Mouse (Mus musculus) hindlimb bud, embryonic 11.5 days (tissue): ENCODE measurements around the gene Rps3a1.
"Not testable (repeated sequence)": the region's sequence is repeated elsewhere in the genome, so short reads cannot be mapped to it uniquely, and the experiment has no call there.

Experiments used
- DNase-seq: peaks from one replicate; pipeline ENCODE4 v3.0.0-alpha.2; 2012; ENCODE audit warnings: low read depth, low spot score; ENCODE audit errors: extremely low spot score

The Rps3a1 gene

GRCm38 (mm10) chr3:86116951-86117350, 25.6 kb downstream of the Rps3a1 start:
- no peak for DNase-seq

GRCm38 (mm10) chr3:86114659-86115338, 27.7 kb downstream of the Rps3a1 start:
- DNase-seq: no peak

GRCm38 (mm10) chr3:86112766-86113165, 29.7 kb downstream of the Rps3a1 start:
- no peak for DNase-seq

- no peak for DNase-seq
These were observed 32.4 kb downstream of the Rps3a1 start for GRCm38 (mm10) chr3:86110077-86110476.

GRCm38 (mm10) chr3:86109099-86109498, 33.4 kb downstream of the Rps3a1 start:
- DNase-seq: no peak

- no peak for DNase-seq
These were observed 33.9 kb downstream of the Rps3a1 start for GRCm38 (mm10) chr3:86108576-86108975.

GRCm38 (mm10) chr3:86107637-86108539, 34.6 kb downstream of the Rps3a1 start:
- DNase-seq: no peak

GRCm38 (mm10) chr3:86106086-86106632, 36.3 kb downstream of the Rps3a1 start:
- no peak for DNase-seq

- DNase-seq: no peak
These were observed 37.6 kb downstream of the Rps3a1 start for GRCm38 (mm10) chr3:86104909-86105308.

GRCm38 (mm10) chr3:86104433-86104832, 38.1 kb downstream of the Rps3a1 start:
- DNase-seq: not testable (repeated sequence)

GRCm38 (mm10) chr3:86103449-86104291, 38.8 kb downstream of the Rps3a1 start:
- DNase-seq: no peak

- DNase-seq: no peak
These were observed 40.5 kb downstream of the Rps3a1 start for GRCm38 (mm10) chr3:86101956-86102355.

- DNase-seq: no peak
These were observed 48.6 kb downstream of the Rps3a1 start for GRCm38 (mm10) chr3:86093907-86094306.

GRCm38 (mm10) chr3:86093213-86093845, 49.2 kb downstream of the Rps3a1 start:
- DNase-seq: no peak
